Mouse (Mus musculus) midbrain, embryonic 15.5 days (tissue): Measurements from ENCODE around the gene Med13l. TPM values are rescaled to one million over a fixed set of nuclear protein-coding genes. Genes with fewer than 3 reads are reported as not detected.

ENCODE experiments used
- ATAC-seq: fragments of 200-750 bp; cut with Nextera tagmentation; replicated peaks from 2 replicates; pipeline ENCODE4 v1.8.0; 2017; ENCODE audit warnings: moderate TSS enrichment
- H3K27ac ChIP-seq: fragments of 300-500 bp; sonication (generic); 2 replicates; pipeline ENCODE4 v1.5.1; 2015; ENCODE audit warnings: mild to moderate bottlenecking, inconsistent platforms
- H3K27me3 ChIP-seq: fragments of 300-500 bp; sonication (generic); replicated peaks from 2 replicates; pipeline ENCODE4 v1.6.1; 2015; ENCODE audit warnings: inconsistent platforms
- H3K36me3 ChIP-seq: fragments of 300-500 bp; sonication (generic); replicated peaks from 2 replicates; pipeline ENCODE4 v1.6.1; 2015; ENCODE audit warnings: inconsistent platforms
- H3K4me1 ChIP-seq: fragments of 300-500 bp; sonication (generic); 2 replicates; pipeline ENCODE4 v1.6.1; 2015; ENCODE audit warnings: inconsistent platforms
- H3K4me2 ChIP-seq: fragments of 300-500 bp; sonication (generic); 2 replicates; pipeline ENCODE4 v1.6.1; 2015; ENCODE audit warnings: inconsistent platforms, mild to moderate bottlenecking, moderate library complexity
- H3K4me3 ChIP-seq: fragments of 300-500 bp; sonication (generic); 2 replicates; pipeline ENCODE4 v1.5.1; 2015; ENCODE audit warnings: mild to moderate bottlenecking, inconsistent platforms
- H3K9ac ChIP-seq: fragments of 300-500 bp; sonication (generic); 2 replicates; pipeline ENCODE4 v1.6.1; 2015; ENCODE audit warnings: mild to moderate bottlenecking, inconsistent platforms
- H3K9me3 ChIP-seq: fragments of 300-500 bp; sonication (generic); 2 replicates; pipeline ENCODE4 v1.6.1; 2016; ENCODE audit warnings: inconsistent platforms
- WGBS: fragments of 180-500 bp; shearing (Covaris S2); methylation state at CpG from one replicate; pipeline ENCODE4 v1.1.7; 2015; ENCODE audit warnings: mixed read lengths; 5-methylcytosine and 5-hydroxymethylcytosine counted together
- polyA plus RNA-seq: library from polyadenylated mRNA; unstranded; fragments of >200 nt; fragmentation: Nextera tagmentation; extraction: Ambion mirVana; gene quantifications from 2 replicates; pipeline ENCODE4 v1.2.1, GENCODE M21; 2015

Gene Med13l
- polyA plus RNA-seq, 1 experiment from 2014 or later, result 17.3 TPM

- WGBS, result 87% methylated on average over 7 of the region's 7 CpGs
Measured at GRCm38 (mm10) chr5:118697073-118697472, 136.6 kb downstream of the Med13l start.

GRCm38 (mm10) chr5:118700978-118701377 lies 140.5 kb downstream of the Med13l start:
- WGBS, result 90% methylated on average over 4 of the region's 4 CpGs
- H3K4me1 ChIP-seq, result peaks cover 61% of the 10 kb centered on the region
- no peak overlapping the region for H3K4me3 ChIP-seq
- H3K27ac ChIP-seq, result no peak overlapping the region
- H3K9me3 ChIP-seq, result no peaks in the 10 kb centered on the region
- no peak for ATAC-seq
- H3K27me3 ChIP-seq, result no peaks in the 10 kb centered on the region
- H3K36me3 ChIP-seq, result no peaks in the 10 kb centered on the region
- no peak overlapping the region for H3K4me2 ChIP-seq
- H3K9ac ChIP-seq, result no peak overlapping the region

More at GRCm38 (mm10) chr5:118697073-118697472, 136.6 kb downstream of the Med13l start:
- Histone ChIP-seq H3K36me3 (no peaks in the 10 kb centered on the region), H3K27ac (no peak overlapping the region), H3K9ac (no peak overlapping the region), H3K4me3 (no peak overlapping the region), H3K9me3 (no peaks in the 10 kb centered on the region), H3K4me2 (no peak overlapping the region), H3K27me3 (no peaks in the 10 kb centered on the region), H3K4me1 (peaks cover 32% of the 10 kb centered on the region)
- no peak for ATAC-seq

GRCm38 (mm10) chr5:118702674-118703073 lies 142.2 kb downstream of the Med13l start:
- Histone ChIP-seq H3K36me3 (no peaks in the 10 kb centered on the region), H3K9me3 (no peaks in the 10 kb centered on the region), H3K27ac (no peak overlapping the region), H3K27me3 (no peaks in the 10 kb centered on the region), H3K4me1 (peaks cover 66% of the 10 kb centered on the region), H3K9ac (no peak overlapping the region), H3K4me2 (no peak overlapping the region), H3K4me3 (no peak overlapping the region)
- ATAC-seq, result no peak
- WGBS, result 10% methylated on average over 9 of the region's 9 CpGs

- peaks cover 73% of the 10 kb centered on the region for H3K4me1 ChIP-seq
- H3K36me3 ChIP-seq, result no peaks in the 10 kb centered on the region
- H3K27me3 ChIP-seq, result no peaks in the 10 kb centered on the region
- H3K9ac ChIP-seq, result no peak overlapping the region
- H3K9me3 ChIP-seq, result no peaks in the 10 kb centered on the region
- ATAC-seq, result no peak
- WGBS, result 78% methylated on average over 3 of the region's 3 CpGs
- H3K4me3 ChIP-seq, result no peak overlapping the region
- no peak overlapping the region for H3K27ac ChIP-seq
- H3K4me2 ChIP-seq, result no peak overlapping the region
Measured at GRCm38 (mm10) chr5:118704148-118704547, 143.7 kb downstream of the Med13l start.

GRCm38 (mm10) chr5:118704960-118705359 lies 144.5 kb downstream of the Med13l start:
- H3K36me3 ChIP-seq, result no peaks in the 10 kb centered on the region
- no peaks in the 10 kb centered on the region for H3K9me3 ChIP-seq
- H3K4me2 ChIP-seq, result no peak overlapping the region
- H3K9ac ChIP-seq, result no peak overlapping the region
- H3K4me3 ChIP-seq, result no peak overlapping the region
- no peak overlapping the region for H3K27ac ChIP-seq
- WGBS, result 79% methylated on average over 9 of the region's 9 CpGs
- no peaks in the 10 kb centered on the region for H3K27me3 ChIP-seq
- no peak for ATAC-seq
- H3K4me1 ChIP-seq, result peaks cover 76% of the 10 kb centered on the region

GRCm38 (mm10) chr5:118706009-118706408 lies 145.5 kb downstream of the Med13l start:
- peak overlapping the region; percentile 32; the same call in 1 of the 2 replicates for H3K27ac ChIP-seq
- H3K4me2 ChIP-seq, result 0 out of 2 replicates have a peak overlapping the region, but pooled peaks have one; percentile 11
- WGBS, result 20% methylated on average over 6 of the region's 6 CpGs
- no peaks in the 10 kb centered on the region for H3K27me3 ChIP-seq
- H3K9ac ChIP-seq, result no peak overlapping the region
- no peaks in the 10 kb centered on the region for H3K9me3 ChIP-seq
- ATAC-seq, result peak; percentile 35
- peaks cover 81% of the 10 kb centered on the region for H3K4me1 ChIP-seq
- no peak overlapping the region for H3K4me3 ChIP-seq
- H3K36me3 ChIP-seq, result no peaks in the 10 kb centered on the region

GRCm38 (mm10) chr5:118706414-118706813 lies 145.9 kb downstream of the Med13l start:
- WGBS, result 20% methylated on average over 3 of the region's 3 CpGs
- Histone ChIP-seq H3K9me3 (no peaks in the 10 kb centered on the region), H3K27me3 (no peaks in the 10 kb centered on the region), H3K27ac (peak overlapping the region; percentile 46), H3K4me1 (peaks cover 81% of the 10 kb centered on the region), H3K4me2 (0 out of 2 replicates have a peak overlapping the region, but pooled peaks have one; percentile 11), H3K4me3 (no peak overlapping the region), H3K9ac (no peak overlapping the region), H3K36me3 (no peaks in the 10 kb centered on the region)
- ATAC-seq, result peak; percentile 44

GRCm38 (mm10) chr5:118707501-118707900 lies 147.0 kb downstream of the Med13l start:
- 45% methylated on average over 5 of the region's 5 CpGs for WGBS
- Histone ChIP-seq H3K27me3 (no peaks in the 10 kb centered on the region), H3K4me1 (peaks cover 81% of the 10 kb centered on the region), H3K27ac (no peak overlapping the region), H3K4me2 (no peak overlapping the region), H3K9me3 (no peaks in the 10 kb centered on the region), H3K9ac (no peak overlapping the region), H3K36me3 (no peaks in the 10 kb centered on the region), H3K4me3 (no peak overlapping the region)
- no peak for ATAC-seq

GRCm38 (mm10) chr5:118708215-118708949 lies 147.9 kb downstream of the Med13l start:
- H3K27me3 ChIP-seq, result no peaks in the 10 kb centered on the region
- no peaks in the 10 kb centered on the region for H3K36me3 ChIP-seq
- WGBS, result 68% methylated on average over 16 of the region's 16 CpGs
- no peak overlapping the region for H3K9ac ChIP-seq
- H3K27ac ChIP-seq, result no peak overlapping the region
- peaks cover 72% of the 10 kb centered on the region for H3K4me1 ChIP-seq
- no peak overlapping the region for H3K4me2 ChIP-seq
- H3K9me3 ChIP-seq, result no peaks in the 10 kb centered on the region
- no peak for ATAC-seq
- H3K4me3 ChIP-seq, result no peak overlapping the region

- 77% methylated on average over 7 of the region's 7 CpGs for WGBS
- H3K9ac ChIP-seq, result no peak overlapping the region
Measured at GRCm38 (mm10) chr5:118709847-118710251, 149.4 kb downstream of the Med13l start.

GRCm38 (mm10) chr5:118715518-118715917 lies 155.0 kb downstream of the Med13l start:
- H3K27me3 ChIP-seq, result no peaks in the 10 kb centered on the region
- H3K36me3 ChIP-seq, result no peaks in the 10 kb centered on the region
- no peaks in the 10 kb centered on the region for H3K9me3 ChIP-seq
- H3K4me3 ChIP-seq, result no peak overlapping the region
- 84% methylated on average over 7 of the region's 7 CpGs for WGBS
- H3K4me1 ChIP-seq, result peaks cover 42% of the 10 kb centered on the region
- H3K9ac ChIP-seq, result no peak overlapping the region
- no peak overlapping the region for H3K27ac ChIP-seq
- ATAC-seq, result no peak; the same call in 1 of the 2 replicates
- no peak overlapping the region for H3K4me2 ChIP-seq

More at GRCm38 (mm10) chr5:118709847-118710251, 149.4 kb downstream of the Med13l start:
- no peak overlapping the region for H3K27ac ChIP-seq
- no peaks in the 10 kb centered on the region for H3K27me3 ChIP-seq
- peaks cover 63% of the 10 kb centered on the region for H3K4me1 ChIP-seq
- H3K4me3 ChIP-seq, result no peak overlapping the region
- no peak overlapping the region for H3K4me2 ChIP-seq
- H3K9me3 ChIP-seq, result no peaks in the 10 kb centered on the region
- H3K36me3 ChIP-seq, result no peaks in the 10 kb centered on the region
- no peak for ATAC-seq

GRCm38 (mm10) chr5:118716295-118717271 lies 156.1 kb downstream of the Med13l start:
- WGBS, result 41% methylated on average over 14 of the region's 14 CpGs

More at GRCm38 (mm10) chr5:118716295-118717271, 156.1 kb downstream of the Med13l start:
- no peak overlapping the region for H3K4me2 ChIP-seq
- H3K9ac ChIP-seq, result no peak overlapping the region
- ATAC-seq, result no peak
- no peak overlapping the region for H3K4me3 ChIP-seq
- no peaks in the 10 kb centered on the region for H3K36me3 ChIP-seq
- H3K27me3 ChIP-seq, result no peaks in the 10 kb centered on the region
- peaks cover 31% of the 10 kb centered on the region for H3K4me1 ChIP-seq
- H3K9me3 ChIP-seq, result no peaks in the 10 kb centered on the region
- H3K27ac ChIP-seq, result no peak overlapping the region
